Mouse (Mus musculus) thymus, adult 2 months (tissue): Measurements from ENCODE around the gene Tmem40.
A peak's percentile ranks its signal among the peaks of the same experiment; 100 is the strongest.

Experiments
- CTCF ChIP-seq: fragments of 200-500 bp; IDR thresholded peaks from 2 replicates; pipeline ENCODE4 v1.5.1; 2012; ENCODE audit warnings: mild to moderate bottlenecking, control low read depth, low read length, moderate library complexity, borderline replicate concordance; ENCODE audit not compliant: control insufficient read depth, poor library complexity, insufficient read depth; ENCODE audit errors: extremely low read depth
- POLR2A ChIP-seq: fragments of 200-500 bp; IDR thresholded peaks from 2 replicates; pipeline ENCODE4 v1.6.1; 2012; ENCODE audit warnings: mild to moderate bottlenecking, low read length, control low read depth, moderate library complexity; ENCODE audit not compliant: control insufficient read depth, poor library complexity, insufficient read depth; ENCODE audit errors: extremely low read depth

GRCm38 (mm10) chr6:115770059-115770670 is 8.0 kb upstream of the Tmem40 start:
- 0 out of 2 replicates have a peak, but pooled peaks have one; percentile 24 for TF ChIP-seq CTCF
- no peak for TF ChIP-seq POLR2A
